In the genomic region with DNA sequence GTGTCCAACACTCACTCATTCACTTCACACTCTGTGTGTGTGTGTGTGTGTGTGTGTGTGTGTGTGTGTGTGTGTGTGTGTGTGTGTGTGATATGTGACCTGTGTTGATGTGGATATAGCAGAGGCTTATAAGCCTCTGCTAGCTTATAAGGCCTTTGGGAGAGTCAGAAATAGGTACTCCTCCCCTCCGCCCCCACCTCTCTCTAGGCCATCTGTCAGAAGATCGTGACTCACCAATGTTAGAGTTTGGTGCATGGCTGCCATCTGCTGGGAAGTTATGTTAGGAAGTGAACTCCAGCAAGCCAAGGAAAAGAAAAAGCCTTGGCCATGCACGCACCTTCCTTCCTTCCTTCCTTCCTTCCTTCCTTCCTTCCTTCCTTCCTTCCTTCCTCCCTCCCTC, we compare ENCODE assay signal across 1 mouse cellular context.
TF ChIP-seq lines count a peak whose summit lies in the region.

No protein-coding gene starts in this region.

TF ChIP-seq in CH12.LX, 34 proteins besides CTCF, POLR2A, EP300 and RAD21 (continued from another document):
- TF ChIP-seq MYC (IDR thresholded peaks at IDR 0.05; ENCODE audit: low read depth, low read length) (peak; percentile 61; the same call in 1 of the 2 replicates), ZC3H11A (IDR thresholded peaks at IDR 0.05; ENCODE audit: low read depth, low read length) (peak; percentile 89)
